Mouse (Mus musculus): Measurements from ENCODE around the gene Stub1.

DNA sequence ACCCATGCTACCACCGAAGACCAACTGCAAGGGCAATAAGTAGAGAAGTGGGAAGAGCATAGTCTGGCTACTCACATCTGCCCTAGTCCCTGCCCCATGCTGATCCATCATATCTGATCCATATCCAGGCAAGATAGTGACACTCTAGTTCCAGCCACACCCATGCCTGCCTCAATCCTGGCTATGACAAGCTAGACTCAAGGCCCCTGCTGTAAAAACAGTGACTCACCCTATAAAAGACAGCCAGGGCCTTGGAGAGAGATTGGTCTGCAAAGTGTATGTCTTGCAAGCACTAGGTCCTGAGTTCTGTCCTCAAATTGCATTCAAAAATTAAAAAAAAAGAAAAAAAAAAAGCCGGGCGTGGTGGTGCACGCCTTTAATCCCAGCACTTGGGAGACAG, 26.7 kb downstream of the Stub1 start:
- TF ChIP-seq POLR2A (IDR thresholded peaks at IDR 0.05; ENCODE audit: control insufficient read depth in 1 of 2, insufficient read depth in 1 of 2, low read depth in 1 of 2, low read length in 2 of 2, poor library complexity in 1 of 2) (no peak), TCF12 (IDR thresholded peaks at IDR 0.05; ENCODE audit: low read depth, low read length) (no peak), HCFC1 (IDR thresholded peaks at IDR 0.05; ENCODE audit: low read depth, low read length) (no peak), MXI1 (IDR thresholded peaks at IDR 0.05; ENCODE audit: low read depth, low read length) (no peak), JUND (IDR thresholded peaks at IDR 0.05; ENCODE audit: low read depth, low read length) (no peak), MAZ (IDR thresholded peaks at IDR 0.05; ENCODE audit: low read depth, low read length) (no peak), MAFK (IDR thresholded peaks at IDR 0.05; ENCODE audit: borderline replicate concordance, low read depth, low read length) (no peak)
